Mouse (Mus musculus) kidney, embryonic 16.5 days (tissue): Measurements from ENCODE around the gene Pcsk5. TPM values are rescaled to one million over a fixed set of nuclear protein-coding genes. Genes with fewer than 3 reads are reported as not detected.
A peak's percentile ranks its signal among the peaks of the same experiment; 100 is the strongest.

Source experiments
- ATAC-seq: fragments of 200-750 bp; cut with Nextera tagmentation; 2 replicates; pipeline ENCODE4 v1.8.0; 2017; ENCODE audit warnings: moderate TSS enrichment; ENCODE audit not compliant: low FRiP score, low TSS enrichment
- H3K27ac ChIP-seq: fragments of 300-500 bp; sonication (generic); 2 replicates; pipeline ENCODE4 v1.5.1; 2014; ENCODE audit warnings: low read length
- H3K27me3 ChIP-seq: fragments of 300-500 bp; sonication (generic); 2 replicates; pipeline ENCODE4 v1.6.1; 2014; ENCODE audit warnings: low read length, control low read depth, mixed read lengths; ENCODE audit not compliant: insufficient read depth
- H3K36me3 ChIP-seq: fragments of 300-500 bp; sonication (generic); 2 replicates; pipeline ENCODE4 v1.6.1; 2014; ENCODE audit warnings: low read length, control low read depth, mixed read lengths; ENCODE audit not compliant: insufficient read depth
- H3K4me1 ChIP-seq: fragments of 300-500 bp; sonication (generic); 2 replicates; pipeline ENCODE4 v1.6.1; 2014; ENCODE audit warnings: low read length, control low read depth, mixed read lengths; ENCODE audit not compliant: insufficient read depth
- H3K4me2 ChIP-seq: fragments of 300-500 bp; sonication (generic); replicated peaks from 2 replicates; pipeline ENCODE4 v1.6.1; 2014; ENCODE audit warnings: low read depth, low read length
- H3K4me3 ChIP-seq: fragments of 300-500 bp; sonication (generic); 2 replicates; pipeline ENCODE4 v1.5.1; 2014; ENCODE audit warnings: mild to moderate bottlenecking, low read length
- H3K9ac ChIP-seq: fragments of 300-500 bp; sonication (generic); replicated peaks from 2 replicates; pipeline ENCODE4 v1.6.1; 2014; ENCODE audit warnings: low read length
- H3K9me3 ChIP-seq: fragments of 300-500 bp; sonication (generic); 2 replicates; pipeline ENCODE4 v1.6.1; 2016; ENCODE audit warnings: low read length, control low read depth
- WGBS: fragments of 180-500 bp; shearing (Covaris S2); extraction: QIAGEN DNeasy Blood & Tissue Kit; methylation state at CpG from one replicate; pipeline ENCODE4 v1.1.7; 2014; 5-methylcytosine and 5-hydroxymethylcytosine counted together
- polyA plus RNA-seq: library from polyadenylated mRNA; unstranded; fragments of >200 nt; fragmentation: Nextera tagmentation; extraction: Ambion mirVana; gene quantifications from 2 replicates; pipeline ENCODE4 v1.2.1, GENCODE M21; 2015

The Pcsk5 gene
- polyA plus RNA-seq, 1 experiment from 2014 or later, result 26.3 TPM

GRCm38 (mm10) chr19:17570936-17571335 is 266.5 kb downstream of the Pcsk5 start:
- ATAC-seq, result no peak
- Histone ChIP-seq H3K27me3 (no peaks in the 10 kb centered on the region), H3K9me3 (no peaks in the 10 kb centered on the region), H3K4me1 (no peaks in the 10 kb centered on the region), H3K9ac (no peak overlapping the region), H3K27ac (no peak overlapping the region), H3K4me3 (no peak overlapping the region), H3K36me3 (0 out of 2 replicates have a peak, but pooled peaks cover 17% of the 10 kb centered on the region), H3K4me2 (no peak overlapping the region)
- WGBS, result 88% methylated on average over 2 of the region's 2 CpGs

DNA sequence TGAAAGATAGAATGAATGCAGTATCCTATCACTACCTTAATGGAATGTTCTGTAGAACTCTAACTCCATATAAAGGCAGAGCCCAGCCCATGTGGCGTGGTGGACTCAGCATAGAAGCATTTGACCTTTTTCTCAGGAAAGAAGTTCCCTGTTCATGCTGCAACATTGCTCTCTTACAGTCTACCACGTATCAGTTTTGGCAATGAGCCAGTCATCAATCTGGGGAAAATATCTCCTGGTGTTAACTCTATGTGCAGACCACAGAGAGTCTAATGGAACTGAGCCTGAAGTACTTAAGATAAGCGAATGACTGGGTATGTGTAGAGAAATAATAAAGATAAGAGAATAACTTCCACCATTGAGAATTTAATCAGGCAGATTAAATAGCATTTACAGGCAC is 270.2 kb downstream of the Pcsk5 start:
- H3K4me3 ChIP-seq, result no peak overlapping the region
- no peaks in the 10 kb centered on the region for H3K27me3 ChIP-seq
- H3K4me2 ChIP-seq, result no peak overlapping the region
- H3K36me3 ChIP-seq, result peaks cover 21% of the 10 kb centered on the region; the same call in 1 of the 2 replicates
- no peak for ATAC-seq
- WGBS, result 75% methylated on average over 3 of the region's 3 CpGs
- no peak overlapping the region for H3K27ac ChIP-seq
- H3K9ac ChIP-seq, result no peak overlapping the region
- H3K9me3 ChIP-seq, result peaks cover 3% of the 10 kb centered on the region; the same call in 1 of the 2 replicates
- no peaks in the 10 kb centered on the region for H3K4me1 ChIP-seq

DNA sequence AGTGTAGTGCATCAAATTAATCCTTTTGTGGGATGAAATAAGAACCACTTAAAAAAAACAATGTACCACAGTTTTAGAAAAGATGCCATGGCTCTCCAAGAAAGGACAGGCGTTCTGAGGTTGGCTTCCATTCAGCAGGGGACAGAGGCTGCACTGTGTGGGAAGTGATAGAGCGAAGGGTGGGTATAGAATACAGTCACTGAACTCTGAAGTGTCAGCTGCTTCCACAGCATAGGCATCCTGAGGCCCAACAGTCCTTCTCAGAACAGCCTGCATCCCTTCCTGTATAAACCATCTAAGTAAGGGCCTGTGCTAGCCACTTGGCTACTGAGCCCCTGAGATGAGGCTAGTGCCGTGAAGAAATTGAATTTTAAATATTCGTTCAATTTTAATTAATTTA is 271.3 kb downstream of the Pcsk5 start:
- ATAC-seq, result no peak
- no peak overlapping the region for H3K27ac ChIP-seq
- H3K4me1 ChIP-seq, result no peaks in the 10 kb centered on the region
- peaks cover 3% of the 10 kb centered on the region; the same call in 1 of the 2 replicates for H3K9me3 ChIP-seq
- H3K4me2 ChIP-seq, result no peak overlapping the region
- no peak overlapping the region for H3K4me3 ChIP-seq
- H3K27me3 ChIP-seq, result no peaks in the 10 kb centered on the region
- no peak overlapping the region for H3K9ac ChIP-seq
- WGBS, result 94% methylated on average over 4 of the region's 4 CpGs
- peaks cover 15% of the 10 kb centered on the region; the same call in 1 of the 2 replicates for H3K36me3 ChIP-seq

GRCm38 (mm10) chr19:17558764-17559163 is 278.7 kb downstream of the Pcsk5 start:
- Histone ChIP-seq H3K27ac (peak overlapping the region; percentile 50; the same call in 1 of the 2 replicates), H3K36me3 (0 out of 2 replicates have a peak, but pooled peaks cover 3% of the 10 kb centered on the region), H3K9ac (no peak overlapping the region), H3K4me3 (no peak overlapping the region), H3K9me3 (no peaks in the 10 kb centered on the region), H3K4me1 (0 out of 2 replicates have a peak, but pooled peaks cover 3% of the 10 kb centered on the region), H3K4me2 (no peak overlapping the region), H3K27me3 (no peaks in the 10 kb centered on the region)
- ATAC-seq, result peak; percentile 61; the same call in 1 of the 2 replicates
- 74% methylated on average over 2 of the region's 2 CpGs for WGBS

GRCm38 (mm10) chr19:17555159-17555558 is 282.3 kb downstream of the Pcsk5 start:
- ATAC-seq, result no peak
- Histone ChIP-seq H3K36me3 (0 out of 2 replicates have a peak, but pooled peaks cover 3% of the 10 kb centered on the region), H3K4me3 (no peak overlapping the region), H3K9ac (no peak overlapping the region), H3K27me3 (no peaks in the 10 kb centered on the region), H3K4me1 (0 out of 2 replicates have a peak, but pooled peaks cover 3% of the 10 kb centered on the region), H3K27ac (no peak overlapping the region), H3K4me2 (no peak overlapping the region), H3K9me3 (no peaks in the 10 kb centered on the region)
- 95% methylated on average over 7 of the region's 7 CpGs for WGBS

- H3K4me3 ChIP-seq, result no peak overlapping the region
- 82% methylated on average over 2 of the region's 2 CpGs for WGBS
- no peak overlapping the region for H3K9ac ChIP-seq
- no peak overlapping the region for H3K4me2 ChIP-seq
- H3K9me3 ChIP-seq, result no peaks in the 10 kb centered on the region
- H3K27me3 ChIP-seq, result no peaks in the 10 kb centered on the region
- 0 out of 2 replicates have a peak, but pooled peaks cover 3% of the 10 kb centered on the region for H3K4me1 ChIP-seq
- no peak for ATAC-seq
- no peak overlapping the region for H3K27ac ChIP-seq
- H3K36me3 ChIP-seq, result no peaks in the 10 kb centered on the region
Measured at GRCm38 (mm10) chr19:17554571-17554970, 282.9 kb downstream of the Pcsk5 start.

- Histone ChIP-seq H3K4me1 (no peaks in the 10 kb centered on the region), H3K4me3 (no peak overlapping the region), H3K27me3 (no peaks in the 10 kb centered on the region), H3K4me2 (no peak overlapping the region), H3K27ac (no peak overlapping the region), H3K36me3 (no peaks in the 10 kb centered on the region), H3K9ac (no peak overlapping the region), H3K9me3 (no peaks in the 10 kb centered on the region)
- ATAC-seq, result no peak
Measured at GRCm38 (mm10) chr19:17553396-17554100, 283.9 kb downstream of the Pcsk5 start.

DNA sequence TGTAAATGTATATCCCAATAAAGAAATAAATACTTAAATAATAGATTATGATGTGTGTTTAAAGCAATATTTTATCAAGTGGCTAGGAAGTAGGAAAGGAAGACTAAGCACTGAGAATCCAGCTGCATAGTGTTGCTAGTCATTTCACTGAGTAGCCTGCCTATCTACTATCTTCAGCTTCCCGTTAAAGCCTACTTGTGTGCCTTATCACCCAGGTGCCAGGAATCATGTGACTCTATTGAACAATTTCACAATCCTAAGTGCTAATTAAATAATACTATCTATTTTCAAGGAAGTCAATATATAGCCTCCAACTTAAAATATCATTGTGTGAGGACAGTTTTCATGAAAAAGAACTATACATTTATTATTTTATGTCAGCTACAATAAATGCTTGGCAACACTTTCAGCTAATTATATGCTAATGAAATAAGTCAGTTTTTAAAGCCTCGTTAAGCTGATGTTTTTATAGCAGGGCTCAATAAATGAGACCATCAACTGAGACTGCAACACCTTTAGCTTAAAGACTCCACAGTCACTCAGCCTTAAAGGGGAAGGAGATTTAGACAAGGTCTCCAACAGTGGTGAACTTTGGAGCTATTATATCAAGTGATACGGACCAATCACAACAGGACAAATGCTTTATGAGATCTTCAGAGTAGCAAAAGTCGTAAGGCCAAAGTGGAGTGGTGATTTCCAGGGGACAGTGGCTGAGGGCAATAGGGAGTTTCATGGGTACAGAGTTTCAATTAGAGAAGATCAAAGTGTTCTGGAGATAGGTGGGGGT is 308.5 kb downstream of the Pcsk5 start:
- no peak for ATAC-seq
- no peaks in the 10 kb centered on the region for H3K36me3 ChIP-seq
- no peak overlapping the region for H3K27ac ChIP-seq
- no peak overlapping the region for H3K9ac ChIP-seq
- H3K27me3 ChIP-seq, result no peaks in the 10 kb centered on the region
- no peak overlapping the region for H3K4me3 ChIP-seq
- 24% methylated on average over 4 of the region's 4 CpGs for WGBS
- no peak overlapping the region for H3K4me2 ChIP-seq
- no peaks in the 10 kb centered on the region for H3K9me3 ChIP-seq
- no peaks in the 10 kb centered on the region for H3K4me1 ChIP-seq

DNA sequence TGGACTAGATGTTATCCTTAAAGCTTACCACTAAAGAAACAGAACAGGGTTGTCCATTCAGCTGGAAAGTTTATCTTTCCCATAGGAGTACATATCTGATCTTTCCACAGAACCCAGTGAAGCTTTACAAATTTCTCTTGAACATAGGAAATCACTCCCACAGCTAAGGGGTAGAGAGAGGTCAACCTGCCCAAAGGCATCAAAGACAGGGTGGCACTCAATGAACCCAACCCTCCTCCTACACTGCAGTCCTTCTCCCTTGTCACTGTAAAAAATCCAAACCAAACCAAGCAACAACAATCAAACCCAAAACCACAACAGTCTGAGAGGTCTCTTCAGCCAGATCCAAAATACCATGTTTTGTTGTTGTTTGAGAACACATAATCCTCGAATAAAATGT is 311.9 kb downstream of the Pcsk5 start:
- WGBS, result 41% methylated on average over 1 of the region's 1 CpGs

DNA sequence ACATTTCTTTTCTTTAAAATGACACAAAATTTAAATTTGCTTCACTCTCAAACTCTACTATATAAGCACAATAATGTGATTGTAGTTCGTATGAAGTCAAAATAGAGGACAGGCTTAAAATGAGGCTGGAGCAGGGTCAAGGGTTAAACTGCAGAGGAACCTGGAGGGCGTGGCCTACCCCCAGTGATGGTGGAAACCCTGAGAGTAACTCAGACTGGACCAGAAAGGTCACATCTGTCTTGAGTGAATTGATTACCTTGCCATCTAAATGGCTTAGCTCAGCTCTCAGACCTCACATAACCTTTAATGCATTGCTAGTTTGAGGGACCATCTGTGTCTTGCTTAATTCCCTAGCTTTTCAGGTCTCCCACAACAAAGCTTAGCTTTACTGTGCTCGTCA is 323.0 kb downstream of the Pcsk5 start:
- Histone ChIP-seq H3K36me3 (no peaks in the 10 kb centered on the region), H3K9me3 (no peaks in the 10 kb centered on the region), H3K4me3 (no peak overlapping the region), H3K4me1 (no peaks in the 10 kb centered on the region), H3K27ac (no peak overlapping the region), H3K4me2 (no peak overlapping the region), H3K9ac (no peak overlapping the region), H3K27me3 (no peaks in the 10 kb centered on the region)
- no peak for ATAC-seq
- WGBS, result 51% methylated on average over 3 of the region's 3 CpGs

More for the DNA sequence above, 311.9 kb downstream of the Pcsk5 start:
- Histone ChIP-seq H3K9me3 (no peaks in the 10 kb centered on the region), H3K27ac (no peak overlapping the region), H3K4me3 (no peak overlapping the region), H3K27me3 (no peaks in the 10 kb centered on the region), H3K4me1 (no peaks in the 10 kb centered on the region), H3K36me3 (no peaks in the 10 kb centered on the region), H3K9ac (no peak overlapping the region), H3K4me2 (no peak overlapping the region)
- peak; percentile 73; the same call in 1 of the 2 replicates for ATAC-seq
